Mouse (Mus musculus) left cerebral cortex, postnatal 25 days (tissue): ENCODE measurements around the gene Mrtfa. TPM values are rescaled to one million over a fixed set of nuclear protein-coding genes. Genes with fewer than 3 reads are reported as not detected.

Experiments used
- DNase-seq, 2 experiments: peaks; one replicate each; pipeline ENCODE4 v3.0.0; 2022; ENCODE audit warnings: low spot score in 2 of 2, mixed read lengths in 1 of 2
- intact Hi-C: fragments of 180-260 bp; cut with DNase I; formaldehyde crosslinking; loops from one replicate; pipeline ENCODE4 v1.15.1; 2025
- total RNA-seq, 2 experiments: library from RNA; stranded (reverse); gene quantifications; 2 replicates each; pipeline ENCODE4 v1.2.3; 2021

The Mrtfa gene
- total RNA-seq, 2 experiments from 2014 or later, result 65.0 to 71.8 TPM

DNA sequence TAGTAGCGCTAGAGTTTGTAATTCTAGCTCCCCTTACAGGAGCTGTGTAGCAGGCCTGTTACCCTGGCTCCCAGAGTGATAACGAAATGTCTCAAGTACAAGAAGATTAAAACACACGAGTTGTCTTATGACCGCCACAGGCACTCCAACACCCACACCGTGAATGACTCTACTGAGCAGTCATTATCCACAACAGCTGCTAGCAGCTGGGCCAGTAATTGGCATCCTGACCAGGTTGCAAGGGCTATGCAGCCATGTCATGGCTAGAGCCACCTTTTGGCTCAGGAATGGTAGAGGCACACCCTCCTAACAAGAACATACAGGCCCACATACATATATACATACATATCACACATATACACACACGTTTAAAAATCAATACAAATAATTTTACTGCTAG is 70.4 kb downstream of the Mrtfa start:
- no peak for DNase-seq

GRCm38 (mm10) chr15:81118226-81118625 is 72.3 kb downstream of the Mrtfa start:
- intact Hi-C loops, result no loop called here
- no peak for DNase-seq

More for the DNA sequence above, 70.4 kb downstream of the Mrtfa start:
- intact Hi-C loops, result no loop called here

GRCm38 (mm10) chr15:81112589-81112988 is 78.0 kb downstream of the Mrtfa start:
- intact Hi-C loops, result no loop called here
- DNase-seq, result no peak

DNA sequence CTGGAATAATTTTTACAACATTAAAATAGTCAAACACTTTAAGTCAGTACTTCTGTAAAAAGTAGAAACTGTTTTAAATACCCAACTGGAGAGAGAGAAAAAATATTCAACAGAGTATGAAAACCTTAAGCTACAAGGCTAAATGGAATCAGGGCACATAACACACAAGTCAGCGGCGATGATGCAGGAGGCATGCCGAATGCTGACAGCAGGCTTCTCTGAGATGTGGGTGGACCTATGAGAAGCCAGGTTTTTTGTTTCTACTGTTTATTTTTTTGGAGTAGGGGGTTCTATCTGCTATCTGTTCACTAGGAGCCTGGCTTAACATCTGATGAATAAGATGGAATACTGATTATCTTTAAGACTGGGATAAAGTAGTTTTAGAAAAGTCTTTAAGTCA is 80.2 kb downstream of the Mrtfa start:
- DNase-seq, result no peak
- intact Hi-C loops, result no loop called here

- intact Hi-C loops, result loop anchor here (2.0 to 10.0 kb wide), 3 partner anchors 39 to 239 kb away; partner anchors contain the start of gene Mrtfa
- peak; percentile 84 to 94 for DNase-seq
Measured at GRCm38 (mm10) chr15:81105962-81106361, 84.6 kb downstream of the Mrtfa start.

GRCm38 (mm10) chr15:81104585-81105259 is 85.8 kb downstream of the Mrtfa start:
- intact Hi-C loops, result loop anchor here (5.0 to 10.0 kb wide), 2 partner anchors 37 to 240 kb away; no protein-coding TSS in a partner anchor
- peak; percentile 49 to 69 for DNase-seq

DNA sequence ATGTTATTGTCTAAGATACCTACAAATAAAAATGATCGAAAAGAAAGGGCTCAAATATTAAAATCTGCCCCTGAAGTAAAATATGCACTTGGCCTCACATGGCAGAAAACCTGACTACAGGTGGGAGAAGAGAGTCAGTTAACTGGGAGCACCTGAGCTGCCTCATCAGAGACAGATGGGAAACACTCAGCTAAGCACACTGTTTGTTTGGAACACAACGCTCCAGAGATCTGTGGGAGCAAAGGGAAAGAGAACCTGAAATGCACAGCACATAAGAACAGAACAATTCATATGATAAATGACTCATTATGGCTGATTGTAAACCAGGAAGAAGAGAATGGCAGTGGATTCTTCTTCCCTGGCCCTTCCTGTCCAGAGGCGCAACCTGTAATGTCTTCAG is 87.1 kb downstream of the Mrtfa start:
- DNase-seq, result peak in 1 of 2 experiments; percentile 26
- intact Hi-C loops, result loop anchor here (10.0 kb wide), 1 partner anchor 241 kb away; no protein-coding TSS in a partner anchor

- DNase-seq, result peak in 1 of 2 experiments; percentile 17
- intact Hi-C loops, result loop anchor here (10.0 kb wide), 1 partner anchor 242 kb away; no protein-coding TSS in a partner anchor
Measured at GRCm38 (mm10) chr15:81102274-81102879, 88.2 kb downstream of the Mrtfa start.

DNA sequence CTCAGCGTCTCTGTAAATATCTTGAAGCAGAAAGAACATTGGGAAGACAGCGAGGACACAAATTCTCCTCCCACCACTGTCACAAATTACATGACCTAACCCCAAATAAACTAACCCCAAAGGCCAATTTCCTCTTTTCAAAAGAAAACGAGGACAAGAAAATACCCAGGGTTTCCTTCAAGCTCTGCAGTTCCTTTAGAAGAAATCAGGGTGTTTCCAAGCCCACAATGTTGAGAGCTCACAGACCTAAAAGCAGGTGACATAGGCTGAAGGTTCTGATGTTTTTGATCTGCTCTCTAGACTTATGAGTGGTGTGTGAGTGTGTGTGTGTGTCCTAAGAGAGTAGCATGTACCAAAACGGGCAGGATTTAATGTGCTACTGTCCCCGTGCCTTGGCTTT is 89.2 kb downstream of the Mrtfa start:
- intact Hi-C loops, result loop anchor here (10.0 kb wide), 1 partner anchor 243 kb away; no protein-coding TSS in a partner anchor
- DNase-seq, result no peak

- intact Hi-C loops, result no loop called here
- DNase-seq, result peak; percentile 25 to 54
Measured at GRCm38 (mm10) chr15:81099269-81099668, 91.3 kb downstream of the Mrtfa start.

DNA sequence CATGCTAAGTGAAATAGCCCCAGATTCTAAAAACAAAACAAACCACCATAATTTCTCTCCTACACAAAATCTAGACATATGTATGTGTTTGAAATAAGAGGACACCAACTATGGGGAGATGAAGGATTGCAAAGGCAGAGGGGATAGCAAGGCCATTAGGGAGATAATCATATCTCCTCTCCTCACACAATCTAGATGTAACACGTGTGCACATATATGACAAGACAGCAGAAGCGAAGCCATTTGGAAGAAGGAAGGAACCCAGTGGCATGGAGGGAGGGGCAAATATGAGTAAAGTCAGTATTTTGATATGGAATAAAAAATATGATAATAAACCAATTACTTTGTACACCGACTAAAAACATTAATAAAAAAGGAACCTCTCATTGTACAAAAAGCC is 91.9 kb downstream of the Mrtfa start:
- intact Hi-C loops, result no loop called here
- DNase-seq, result no peak

DNA sequence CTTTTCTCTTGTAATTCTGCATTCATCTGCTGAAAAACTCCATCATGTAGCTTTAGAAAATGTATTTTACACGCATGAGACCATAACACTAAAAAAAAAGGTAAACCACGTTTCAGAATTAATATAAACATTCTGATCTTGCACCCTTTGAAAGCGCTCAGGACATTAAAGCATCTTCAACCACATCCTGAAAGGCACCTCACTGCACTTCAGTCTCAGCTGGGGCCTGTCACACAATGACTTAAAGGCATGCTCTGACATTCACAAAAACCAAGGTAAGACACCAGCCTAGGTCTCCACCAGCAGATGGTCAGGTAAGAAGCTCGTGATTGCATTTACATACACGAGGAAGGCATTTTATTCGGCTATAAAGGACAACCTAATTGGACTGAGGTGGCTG is 92.7 kb downstream of the Mrtfa start:
- intact Hi-C loops, result no loop called here

DNA sequence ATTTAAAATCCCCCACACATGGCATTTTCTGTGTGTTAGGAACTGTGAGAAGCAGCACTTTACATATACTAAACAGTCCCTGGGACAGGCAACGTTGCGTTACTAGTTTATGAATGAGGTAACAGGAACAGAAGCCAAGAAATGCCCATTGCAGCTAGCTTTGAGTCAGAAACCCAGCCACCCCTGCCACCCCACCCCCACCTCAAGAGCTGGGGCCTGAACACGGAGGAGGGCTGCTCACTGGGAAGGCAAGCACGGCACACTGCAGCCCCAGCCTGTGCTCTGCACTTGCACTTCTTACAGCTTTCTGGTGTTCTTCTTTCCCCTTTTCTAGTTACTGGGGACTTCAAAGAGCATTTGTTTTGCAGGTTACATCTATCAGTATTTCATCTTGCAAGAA is 93.1 kb downstream of the Mrtfa start:
- intact Hi-C loops, result no loop called here
- DNase-seq, result peak in 1 of 2 experiments; percentile 44

More for the DNA sequence above, 92.7 kb downstream of the Mrtfa start:
- DNase-seq, result no peak

DNA sequence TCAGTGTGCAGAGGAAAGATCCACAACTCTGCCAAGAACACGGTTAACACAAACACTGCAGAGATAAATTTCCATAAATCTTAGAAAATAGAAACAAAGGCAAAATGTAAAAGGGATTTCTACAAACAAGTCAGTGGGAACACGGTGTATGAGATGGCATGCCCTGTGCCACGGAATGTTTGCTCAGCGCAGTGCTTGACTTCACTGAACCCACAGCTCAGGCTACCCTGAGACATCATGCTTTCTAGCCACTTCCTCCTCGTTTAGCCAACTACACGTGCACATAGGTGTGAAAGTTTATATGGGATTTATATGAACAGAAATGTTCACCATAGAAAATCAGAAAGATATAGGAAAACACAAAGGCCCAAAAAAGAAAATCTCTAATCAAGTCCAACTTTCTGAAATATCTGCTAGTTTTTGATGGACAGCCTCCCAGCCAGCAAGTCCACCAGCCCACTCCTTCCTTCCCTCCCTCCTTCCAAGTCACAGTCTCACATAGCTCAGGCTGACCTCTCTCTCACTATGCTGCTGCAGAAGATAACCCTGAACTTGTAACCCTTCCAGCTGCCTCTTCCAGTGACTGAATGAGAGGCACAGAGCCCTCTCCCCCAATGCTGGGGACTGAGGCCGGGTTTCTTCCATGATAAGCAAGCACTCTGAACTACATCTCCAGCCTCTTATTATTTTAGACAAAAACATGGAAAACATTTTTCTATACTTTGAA is 94.1 kb downstream of the Mrtfa start:
- DNase-seq, result no peak
- intact Hi-C loops, result no loop called here

DNA sequence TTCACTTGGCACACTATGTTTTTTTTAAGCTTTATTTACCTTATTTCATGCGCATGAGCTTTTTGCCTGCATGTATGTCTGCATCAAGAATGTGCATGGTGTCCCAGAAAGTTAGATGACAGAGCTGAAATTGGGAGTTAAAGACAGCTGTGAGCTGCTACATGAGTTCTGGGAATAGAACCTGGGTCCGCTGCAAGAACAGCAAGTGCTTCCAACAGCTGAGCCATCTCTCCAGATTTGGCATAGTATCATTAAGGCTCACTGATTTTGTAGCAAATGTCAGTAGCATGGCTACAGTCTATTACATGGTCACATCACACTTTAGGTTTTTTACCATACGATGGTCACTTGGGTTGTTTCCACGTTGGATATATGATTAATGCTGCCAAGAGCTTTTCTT is 97.5 kb downstream of the Mrtfa start:
- intact Hi-C loops, result no loop called here
- no peak for DNase-seq

DNA sequence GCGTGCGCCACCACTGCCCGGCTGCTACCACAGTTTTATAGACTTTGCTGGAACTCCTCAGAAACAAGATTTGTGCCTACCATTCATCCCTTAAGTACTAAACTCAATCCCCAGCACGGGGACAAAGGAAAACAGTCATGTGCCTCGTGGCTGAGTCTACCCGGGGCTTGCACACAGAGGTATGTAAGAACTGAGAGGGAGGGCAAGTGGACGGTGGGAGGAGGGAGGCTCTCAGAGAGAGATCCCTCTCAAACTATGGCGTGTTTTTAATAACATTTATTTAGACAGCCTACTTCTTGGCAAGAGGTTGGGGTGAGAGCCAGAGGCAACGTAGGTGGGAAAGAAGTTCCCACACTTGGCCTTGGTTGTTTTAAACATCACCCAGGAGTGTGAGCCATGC is 98.8 kb downstream of the Mrtfa start:
- intact Hi-C loops, result no loop called here
- DNase-seq, result no peak

- no peak for DNase-seq
- intact Hi-C loops, result no loop called here
Measured at GRCm38 (mm10) chr15:81087529-81087928, 103.0 kb downstream of the Mrtfa start.

DNA sequence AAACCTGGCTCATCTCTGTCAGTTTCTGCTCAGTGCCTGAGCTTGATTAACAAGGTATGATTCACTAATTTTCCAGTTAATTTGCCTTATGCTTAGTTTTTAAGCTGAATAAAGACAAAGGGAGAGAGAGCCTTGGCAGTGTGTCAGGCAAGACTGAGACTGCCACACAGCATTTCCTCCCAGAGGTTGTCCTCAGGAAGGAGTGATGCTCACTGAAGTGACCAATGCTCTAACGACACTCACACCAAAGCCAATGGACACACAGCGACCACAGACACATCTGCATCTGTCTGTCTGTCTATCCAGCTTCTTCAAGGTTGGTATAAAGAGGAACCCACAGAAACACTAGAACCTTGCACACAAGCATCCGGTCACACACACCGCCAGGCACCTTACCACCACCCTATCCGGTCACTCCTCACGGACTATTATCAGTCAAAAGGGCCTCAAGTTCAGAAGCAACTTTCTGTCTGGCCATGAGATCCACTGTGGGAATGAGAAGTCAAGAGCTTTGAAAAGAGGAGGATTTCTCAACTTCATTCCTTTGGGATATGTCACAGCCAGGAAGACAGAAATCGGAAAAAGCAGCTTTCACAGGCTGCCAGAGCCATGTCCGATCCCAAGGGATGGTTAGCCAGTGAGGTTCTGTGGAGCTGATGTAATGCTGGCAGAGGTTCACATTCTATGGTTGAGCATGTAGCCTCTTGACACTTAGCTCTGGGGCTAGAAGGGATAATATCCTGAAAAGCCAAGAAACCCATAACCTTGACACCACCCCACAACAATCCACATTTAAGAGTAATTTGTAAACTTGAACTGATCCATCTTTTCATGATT is 103.7 kb downstream of the Mrtfa start:
- intact Hi-C loops, result no loop called here
- no peak for DNase-seq

DNA sequence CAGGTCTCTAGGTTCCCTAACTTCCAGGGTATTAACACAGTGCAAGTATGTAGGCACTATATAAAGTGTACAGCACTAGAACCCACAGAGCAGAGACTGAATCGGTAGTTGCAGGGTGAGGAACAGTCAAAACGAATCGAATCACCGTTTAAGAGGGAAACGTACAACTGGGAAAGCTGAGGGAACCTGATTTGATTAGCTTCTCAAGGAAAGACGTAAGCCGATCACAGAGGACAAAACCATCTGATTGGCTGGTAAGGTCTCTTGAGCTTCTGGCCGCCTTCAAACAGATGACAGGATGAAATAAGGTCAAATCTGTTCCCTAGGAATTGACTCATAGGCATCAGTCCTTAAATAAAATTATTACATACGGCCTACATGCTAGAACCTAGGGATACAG is 106.7 kb downstream of the Mrtfa start:
- intact Hi-C loops, result no loop called here

DNA sequence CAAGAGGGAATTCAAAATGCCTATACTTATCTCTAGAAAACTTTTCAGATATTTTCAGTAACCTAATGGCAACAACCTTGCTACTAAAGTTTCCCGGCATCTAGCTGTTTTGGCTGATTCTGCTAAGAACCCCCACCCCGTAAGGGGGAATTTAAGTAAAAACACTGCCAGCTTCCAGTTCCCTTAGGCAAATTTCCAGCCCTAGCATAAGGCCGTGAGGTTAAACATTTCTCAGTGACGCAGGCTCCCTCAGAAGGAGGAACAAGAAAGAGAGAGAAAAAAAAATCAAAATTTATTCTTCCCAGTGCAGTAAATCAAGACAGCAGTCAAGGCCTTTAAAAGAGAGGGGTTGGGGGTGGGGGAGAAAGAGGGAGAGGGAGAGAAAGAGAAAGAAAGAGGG is 107.3 kb downstream of the Mrtfa start:
- DNase-seq, result no peak
- intact Hi-C loops, result no loop called here

More for the DNA sequence above, 106.7 kb downstream of the Mrtfa start:
- no peak for DNase-seq
